Mouse (Mus musculus) small intestine, adult 2 months (tissue): ENCODE data around the gene Tatdn2. TPM values are rescaled to one million over a fixed set of nuclear protein-coding genes. Genes with fewer than 3 reads are reported as not detected.

Experiments
- H3K27ac ChIP-seq: fragments of 200-500 bp; 2 replicates; pipeline ENCODE4 v1.5.1; 2012; ENCODE audit warnings: low read depth, low read length, control low read depth, inconsistent platforms; ENCODE audit not compliant: insufficient read depth
- H3K27me3 ChIP-seq: fragments of 200-500 bp; 2 replicates; pipeline ENCODE4 v1.6.1; 2012; ENCODE audit warnings: mild to moderate bottlenecking, moderate library complexity, low read length, inconsistent platforms; ENCODE audit not compliant: control insufficient read depth, insufficient read depth
- H3K36me3 ChIP-seq: fragments of 200-500 bp; 2 replicates; pipeline ENCODE4 v1.6.1; 2012; ENCODE audit warnings: mild to moderate bottlenecking, low read length, control low read depth, inconsistent platforms; ENCODE audit not compliant: control insufficient read depth, insufficient read depth
- H3K4me1 ChIP-seq: fragments of 200-500 bp; 2 replicates; pipeline ENCODE4 v1.6.1; 2012; ENCODE audit warnings: low read length, inconsistent platforms, mixed read lengths; ENCODE audit not compliant: control insufficient read depth, insufficient read depth, insufficient read length
- H3K4me3 ChIP-seq: fragments of 200-500 bp; 2 replicates; pipeline ENCODE4 v1.5.1; 2012; ENCODE audit warnings: low read depth, mild to moderate bottlenecking, control low read depth, inconsistent platforms, low read length, moderate library complexity
- CTCF ChIP-seq: fragments of 200-500 bp; IDR thresholded peaks from 2 replicates; pipeline ENCODE4 v1.5.1; 2012; ENCODE audit warnings: low read depth, mild to moderate bottlenecking, control low read depth, inconsistent platforms, low read length, moderate library complexity, mixed read lengths; ENCODE audit not compliant: insufficient replicate concordance, insufficient read length; ENCODE audit errors: extremely low read depth
- POLR2A ChIP-seq: fragments of 200-500 bp; IDR thresholded peaks from 2 replicates; pipeline ENCODE4 v1.6.1; 2012; ENCODE audit warnings: low read depth, mild to moderate bottlenecking, control low read depth, inconsistent platforms, low read length, moderate library complexity
- WGBS: fragments of 180-500 bp; shearing (Covaris S2); methylation state at CpG from one replicate; pipeline ENCODE4 v1.1.7; 2018; 5-methylcytosine and 5-hydroxymethylcytosine counted together
- polyA plus RNA-seq: library from polyadenylated mRNA; depleted of rRNA; stranded (reverse); fragments of >200 nt; gene quantifications from 2 replicates; pipeline ENCODE4 v1.2.3, GENCODE M21; 2012

The Tatdn2 gene
- polyA plus RNA-seq, 1 experiment = 16.6 TPM

DNA sequence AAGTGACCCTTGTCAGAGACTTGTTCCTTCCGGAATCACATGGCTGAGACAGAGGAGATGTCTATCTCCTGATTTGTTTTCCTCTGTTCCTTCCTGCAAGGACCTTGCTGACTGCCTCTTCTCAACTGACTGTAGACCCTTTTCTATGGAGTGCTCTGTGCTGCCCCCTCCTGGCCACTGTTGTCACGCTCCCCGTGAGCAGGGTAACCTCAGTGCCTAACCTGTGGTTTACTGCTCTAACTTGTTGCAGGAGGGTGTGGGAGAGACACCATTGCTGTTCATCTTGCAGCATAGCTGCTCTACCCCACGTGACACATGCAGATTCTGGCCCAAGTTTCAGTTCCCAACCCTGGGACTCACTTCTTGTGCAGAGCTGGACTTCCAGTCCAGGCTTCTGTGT, 15.6 kb upstream of the Tatdn2 start:
- 12% methylated on average over 4 of the region's 4 CpGs for WGBS
- TF ChIP-seq POLR2A (peak; percentile 14; the same call in 1 of the 2 replicates), CTCF (peak; percentile 91; the same call in 1 of the 2 replicates)
- no peaks in the 10 kb centered on the region for H3K27me3 ChIP-seq
- H3K36me3 ChIP-seq = peaks cover 77% of the 10 kb centered on the region
- H3K4me1 ChIP-seq = peaks cover 7% of the 10 kb centered on the region; the same call in 1 of the 2 replicates
- H3K27ac ChIP-seq = peak overlapping the region; percentile 1; the same call in 1 of the 2 replicates
- no peak overlapping the region for H3K4me3 ChIP-seq

GRCm38 (mm10) chr6:113683081-113683825, 13.6 kb upstream of the Tatdn2 start:
- no peak for TF ChIP-seq POLR2A
- Histone ChIP-seq H3K4me1 (peaks cover 6% of the 10 kb centered on the region; the same call in 1 of the 2 replicates), H3K4me3 (no peak overlapping the region), H3K27me3 (no peaks in the 10 kb centered on the region), H3K36me3 (peaks cover 77% of the 10 kb centered on the region), H3K27ac (no peak overlapping the region)
- WGBS = 90% methylated on average over 10 of the region's 10 CpGs

DNA sequence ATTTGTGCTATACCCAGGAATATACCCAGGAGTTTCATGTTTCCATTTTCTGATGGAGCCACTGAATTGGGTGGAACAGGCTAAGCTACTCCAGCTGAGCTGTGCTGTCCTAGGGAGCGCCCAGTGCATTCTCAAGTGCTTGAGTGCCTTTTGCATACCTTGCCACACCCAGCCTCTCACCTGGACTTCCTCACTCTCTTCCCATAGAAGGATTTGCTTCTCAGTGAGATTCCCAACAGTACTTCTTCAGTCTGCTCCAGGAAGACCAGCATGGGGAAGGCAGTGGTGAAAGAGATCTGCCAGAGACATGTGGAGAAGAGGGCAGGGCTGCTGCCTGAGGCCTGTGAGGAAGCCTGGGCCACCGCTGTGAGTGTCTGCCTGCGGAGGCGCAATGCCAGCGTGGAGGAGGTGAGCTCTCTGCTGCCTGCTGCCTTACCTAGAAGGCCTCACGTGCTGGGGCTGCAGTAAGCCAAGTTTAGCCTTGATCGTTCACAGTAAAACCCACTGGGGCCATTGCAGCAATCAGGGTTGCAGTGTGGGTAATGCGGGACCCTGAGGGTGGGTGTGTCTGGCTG, 10.2 kb upstream of the Tatdn2 start:
- 58% methylated on average over 8 of the region's 8 CpGs for WGBS
- Histone ChIP-seq H3K27ac (peak overlapping the region; percentile 62; the same call in 1 of the 2 replicates), H3K36me3 (peaks cover 67% of the 10 kb centered on the region), H3K4me1 (peaks cover 20% of the 10 kb centered on the region), H3K27me3 (no peaks in the 10 kb centered on the region), H3K4me3 (no peak overlapping the region)
- TF ChIP-seq CTCF (no peak), POLR2A (no peak)

GRCm38 (mm10) chr6:113690008-113690399, 6.8 kb upstream of the Tatdn2 start:
- H3K27ac ChIP-seq = peak overlapping the region; percentile 80
- no peak overlapping the region for H3K4me3 ChIP-seq
- H3K27me3 ChIP-seq = no peaks in the 10 kb centered on the region
- H3K4me1 ChIP-seq = peaks cover 20% of the 10 kb centered on the region
- 20% methylated on average over 7 of the region's 7 CpGs for WGBS
- peaks cover 60% of the 10 kb centered on the region for H3K36me3 ChIP-seq
- TF ChIP-seq CTCF (no peak), POLR2A (no peak)

DNA sequence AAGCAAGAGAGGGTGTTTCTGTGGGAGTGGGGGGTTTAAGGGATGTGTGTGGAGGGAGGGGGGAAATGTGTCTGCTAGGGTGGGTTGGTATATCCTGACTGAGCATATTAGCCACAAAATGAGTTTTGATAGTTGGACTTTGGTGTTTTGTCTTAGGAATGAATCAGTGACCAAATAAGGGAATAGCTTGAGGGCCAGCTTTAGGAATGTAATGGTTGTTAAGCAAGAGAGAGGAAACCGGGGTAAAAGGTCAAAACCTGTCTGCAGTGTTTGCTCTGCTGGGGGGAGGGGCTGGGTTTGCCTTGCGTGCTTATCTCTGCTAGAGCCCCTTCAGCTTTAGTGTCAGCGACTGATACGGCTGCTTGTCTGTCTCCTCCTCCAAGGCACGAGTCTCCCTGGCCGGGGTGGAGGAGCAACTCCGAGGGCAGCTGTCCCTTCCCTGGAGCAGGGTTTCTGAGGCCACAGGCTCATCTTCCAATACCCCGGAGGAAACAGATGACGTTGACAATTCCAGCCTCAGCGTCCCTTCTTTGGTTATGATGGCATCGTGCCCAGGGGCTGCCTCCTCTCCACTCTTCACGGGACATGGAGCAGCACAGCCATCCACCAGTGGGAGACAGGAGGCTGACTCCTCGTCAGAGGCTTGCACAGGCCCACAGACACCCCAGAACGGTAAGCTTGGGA, 6.3 kb upstream of the Tatdn2 start:
- TF ChIP-seq POLR2A = no peak
- peak overlapping the region; percentile 11 for H3K4me3 ChIP-seq
- H3K36me3 ChIP-seq = peaks cover 55% of the 10 kb centered on the region
- H3K27ac ChIP-seq = peak overlapping the region; percentile 80
- H3K27me3 ChIP-seq = no peaks in the 10 kb centered on the region
- H3K4me1 ChIP-seq = peaks cover 20% of the 10 kb centered on the region
- 5% methylated on average over 14 of the region's 14 CpGs for WGBS

DNA sequence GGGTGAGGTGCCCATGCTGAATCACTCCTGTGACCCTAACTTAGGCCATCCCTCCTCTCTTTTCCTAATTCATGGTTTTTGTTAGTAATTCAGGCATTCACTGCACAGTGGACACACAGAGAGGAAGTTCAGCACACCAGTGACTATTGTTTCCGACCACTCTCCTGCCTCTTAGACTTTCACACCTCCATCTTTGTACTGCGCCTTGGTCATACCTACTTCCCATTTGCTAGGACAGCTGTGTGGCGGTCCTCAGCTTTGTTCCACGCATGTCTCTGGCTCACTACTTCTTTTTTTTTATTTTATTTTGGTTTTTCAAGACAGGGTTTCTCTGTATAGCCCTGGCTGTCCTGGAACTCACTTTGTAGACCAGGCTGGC, 5.8 kb upstream of the Tatdn2 start:
- whole genome bisulfite sequencing = 68% methylated on average over 4 of the region's 4 CpGs
- Histone ChIP-seq H3K4me1 (peaks cover 23% of the 10 kb centered on the region), H3K4me3 (peak overlapping the region; percentile 11; the same call in 1 of the 2 replicates), H3K27me3 (no peaks in the 10 kb centered on the region), H3K27ac (peak overlapping the region; percentile 80), H3K36me3 (peaks cover 52% of the 10 kb centered on the region)
- no peak for TF ChIP-seq POLR2A
- TF ChIP-seq CTCF = no peak

DNA sequence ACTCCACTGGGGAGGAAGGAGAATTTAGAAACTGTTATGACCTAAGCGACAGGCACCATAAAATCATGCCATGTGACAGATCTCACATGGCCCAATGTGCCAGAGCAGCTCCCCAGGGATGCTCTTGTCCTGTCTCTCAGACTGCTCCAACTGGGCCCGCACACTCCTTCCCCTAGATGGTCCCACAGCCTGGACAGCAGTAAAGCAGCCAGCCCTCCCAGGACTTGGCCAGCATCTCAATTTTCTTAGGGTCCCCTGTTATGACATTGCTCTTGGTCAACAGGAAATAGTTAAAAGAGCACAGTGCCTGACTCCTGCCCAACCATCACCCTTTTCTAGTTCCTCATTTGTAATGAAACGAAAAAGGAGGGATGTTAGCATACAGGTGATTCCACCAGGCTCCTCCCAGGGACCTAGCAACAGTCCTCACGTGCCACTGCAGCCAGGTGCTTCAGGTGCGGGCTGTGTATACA, 4.2 kb upstream of the Tatdn2 start:
- H3K36me3 ChIP-seq = peaks cover 39% of the 10 kb centered on the region
- H3K4me1 ChIP-seq = peaks cover 19% of the 10 kb centered on the region
- TF ChIP-seq CTCF (no peak), POLR2A (no peak)
- no peaks in the 10 kb centered on the region for H3K27me3 ChIP-seq
- WGBS = 65% methylated on average over 5 of the region's 5 CpGs
- no peak overlapping the region for H3K27ac ChIP-seq
- no peak overlapping the region for H3K4me3 ChIP-seq
